Mouse (Mus musculus) olfactory bulb, adult 2 months (tissue): ENCODE results near the gene Nt5c1a. TPM values are rescaled to one million over a fixed set of nuclear protein-coding genes. Genes with fewer than 3 reads are reported as not detected.

Experiments
- H3K27ac ChIP-seq: fragments of 200-500 bp; 2 replicates; pipeline ENCODE4 v1.5.1; 2012; ENCODE audit warnings: low read depth, low read length; ENCODE audit not compliant: insufficient read depth
- H3K4me1 ChIP-seq: fragments of 200-500 bp; 2 replicates; pipeline ENCODE4 v1.6.1; 2012; ENCODE audit warnings: low read length; ENCODE audit not compliant: control insufficient read depth, insufficient read depth
- H3K4me3 ChIP-seq: fragments of 200-500 bp; 2 replicates; pipeline ENCODE4 v1.5.1; 2012; ENCODE audit warnings: mild to moderate bottlenecking, low read depth, low read length, moderate library complexity; ENCODE audit not compliant: insufficient read depth
- CTCF ChIP-seq: fragments of 200-500 bp; IDR thresholded peaks from 2 replicates; pipeline ENCODE4 v1.5.1; 2012; ENCODE audit warnings: low read depth, mild to moderate bottlenecking, low read length, moderate library complexity; ENCODE audit not compliant: insufficient read depth
- POLR2A ChIP-seq: fragments of 200-500 bp; IDR thresholded peaks from 2 replicates; pipeline ENCODE4 v1.6.1; 2012; ENCODE audit warnings: mild to moderate bottlenecking, low read depth, low read length, moderate library complexity; ENCODE audit not compliant: insufficient read depth
- WGBS: fragments of 180-500 bp; shearing (Covaris S2); methylation state at CpG from one replicate; pipeline ENCODE4 v1.1.7; 2018; 5-methylcytosine and 5-hydroxymethylcytosine counted together
- polyA plus RNA-seq: library from polyadenylated mRNA; stranded (reverse); fragments of >200 nt; gene quantifications from 2 replicates; pipeline ENCODE4 v1.2.4, GENCODE M21; 2012; ENCODE audit warnings: low replicate concordance; ENCODE audit not compliant: missing spikeins, insufficient read depth, insufficient read length

The Nt5c1a gene
- polyA plus RNA-seq, 1 experiment = not detected

- Histone ChIP-seq H3K27ac (peak overlapping the region; percentile 75), H3K4me1 (peaks cover 18% of the 10 kb centered on the region), H3K4me3 (no peak overlapping the region)
- WGBS = 45% methylated on average over 15 of the region's 15 CpGs
- no peak for TF ChIP-seq POLR2A
- TF ChIP-seq CTCF = no peak
Measured at GRCm38 (mm10) chr4:123164157-123164556, 37.1 kb upstream of the Nt5c1a start.

GRCm38 (mm10) chr4:123171811-123172210, 29.5 kb upstream of the Nt5c1a start:
- Histone ChIP-seq H3K4me3 (no peak overlapping the region), H3K4me1 (no peaks in the 10 kb centered on the region), H3K27ac (no peak overlapping the region)
- TF ChIP-seq POLR2A (no peak), CTCF (no peak)

GRCm38 (mm10) chr4:123182328-123183238, 18.7 kb upstream of the Nt5c1a start, which contains the start of gene Hpcal4:
TSS of gene Hpcal4 (plus strand) at chr4:123183227.
- Histone ChIP-seq H3K4me3 (peak within 1 kb of the TSS; percentile 70), H3K27ac (peak within 1 kb of the TSS; percentile 71), H3K4me1 (peaks cover 31% of the 10 kb centered on the region)
- under 1% methylated on average over 44 of the region's 44 CpGs for WGBS
- TF ChIP-seq POLR2A = no peak
- TF ChIP-seq CTCF = peak; percentile 12; the same call in 1 of the 2 replicates

GRCm38 (mm10) chr4:123183239-123184056, 17.9 kb upstream of the Nt5c1a start:
- 7% methylated on average over 44 of the region's 44 CpGs for WGBS
- Histone ChIP-seq H3K27ac (peak overlapping the region; percentile 71), H3K4me3 (peak overlapping the region; percentile 70), H3K4me1 (peaks cover 32% of the 10 kb centered on the region)
- TF ChIP-seq CTCF (0 out of 2 replicates have a peak, but pooled peaks have one; percentile 15), POLR2A (peak; percentile 44; the same call in 1 of the 2 replicates)

GRCm38 (mm10) chr4:123184816-123185215, 16.5 kb upstream of the Nt5c1a start:
- TF ChIP-seq CTCF = no peak
- no peak for TF ChIP-seq POLR2A
- peak overlapping the region; percentile 71; the same call in 1 of the 2 replicates for H3K27ac ChIP-seq
- peak overlapping the region; percentile 70 for H3K4me3 ChIP-seq
- 21% methylated on average over 3 of the region's 3 CpGs for WGBS
- peaks cover 39% of the 10 kb centered on the region for H3K4me1 ChIP-seq

- no peak for TF ChIP-seq CTCF
- Histone ChIP-seq H3K27ac (no peak overlapping the region), H3K4me3 (no peak overlapping the region), H3K4me1 (peaks cover 26% of the 10 kb centered on the region)
- WGBS = 72% methylated on average over 11 of the region's 11 CpGs
Measured at GRCm38 (mm10) chr4:123192336-123192735, 9.0 kb upstream of the Nt5c1a start.

- Histone ChIP-seq H3K4me1 (peaks cover 21% of the 10 kb centered on the region), H3K27ac (peak overlapping the region; percentile 52), H3K4me3 (no peak overlapping the region)
- 40% methylated on average over 11 of the region's 11 CpGs for WGBS
- TF ChIP-seq CTCF (no peak), POLR2A (no peak)
Measured at GRCm38 (mm10) chr4:123193791-123194190, 7.5 kb upstream of the Nt5c1a start.

- Histone ChIP-seq H3K4me3 (no peak overlapping the region), H3K4me1 (peaks cover 27% of the 10 kb centered on the region), H3K27ac (no peak overlapping the region)
- 66% methylated on average over 6 of the region's 6 CpGs for WGBS
- TF ChIP-seq POLR2A (no peak), CTCF (no peak)
Measured at GRCm38 (mm10) chr4:123196695-123197094, 4.6 kb upstream of the Nt5c1a start.

GRCm38 (mm10) chr4:123200771-123201185, 526 bp upstream of the Nt5c1a start:
- 13% methylated on average over 15 of the region's 15 CpGs for WGBS
- Histone ChIP-seq H3K4me1 (peaks cover 17% of the 10 kb centered on the region), H3K27ac (peak overlapping the region; percentile 39; the same call in 1 of the 2 replicates), H3K4me3 (peak overlapping the region; percentile 61)
- TF ChIP-seq POLR2A = no peak
- TF ChIP-seq CTCF = peak; percentile 61

GRCm38 (mm10) chr4:123202094-123202420, 753 bp downstream of the Nt5c1a start:
- H3K4me1 ChIP-seq = peaks cover 17% of the 10 kb centered on the region
- peak overlapping the region; percentile 61 for H3K4me3 ChIP-seq
- no peak overlapping the region for H3K27ac ChIP-seq
- WGBS = 38% methylated on average over 8 of the region's 8 CpGs
- TF ChIP-seq CTCF (no peak), POLR2A (no peak)
